Mouse (Mus musculus): Measurements from ENCODE around the gene Prdm10.

- no peak for TF ChIP-seq CTCF (conservative IDR thresholded peaks at IDR 0.05; ENCODE audit: insufficient read depth, insufficient read length, low read depth, low read length)
- TF ChIP-seq POLR2A (IDR thresholded peaks at IDR 0.05; ENCODE audit: low read depth, low read length), result no peak
These were observed 138.5 kb downstream of the Prdm10 start for GRCm38 (mm10) chr9:31418821-31419220.
